Mouse (Mus musculus): Measurements from ENCODE around the gene Pde3a.

Gene Pde3a

GRCm38 (mm10) chr6:141404649-141405048, 155.6 kb downstream of the Pde3a start:
- in situ Hi-C loops (cut with MseI, MboI): no loop called here

GRCm38 (mm10) chr6:141405496-141405895, 156.4 kb downstream of the Pde3a start:
- in situ Hi-C loops (cut with MseI, MboI): no loop called here

- in situ Hi-C loops (cut with MseI, MboI): no loop called here
Observed at GRCm38 (mm10) chr6:141408758-141409157, 159.7 kb downstream of the Pde3a start.

- in situ Hi-C loops (cut with MseI, MboI): no loop called here
Observed at GRCm38 (mm10) chr6:141410836-141411235, 161.8 kb downstream of the Pde3a start.

GRCm38 (mm10) chr6:141425114-141425513, 176.0 kb downstream of the Pde3a start:
- in situ Hi-C loops (cut with MseI, MboI): no loop called here

GRCm38 (mm10) chr6:141428587-141428986, 179.5 kb downstream of the Pde3a start:
- in situ Hi-C loops (cut with MseI, MboI): no loop called here

GRCm38 (mm10) chr6:141430134-141430533, 181.1 kb downstream of the Pde3a start:
- in situ Hi-C loops (cut with MseI, MboI): no loop called here

GRCm38 (mm10) chr6:141432271-141432974, 183.4 kb downstream of the Pde3a start:
- in situ Hi-C loops (cut with MseI, MboI): no loop called here

GRCm38 (mm10) chr6:141433917-141434756, 185.1 kb downstream of the Pde3a start:
- in situ Hi-C loops (cut with MseI, MboI): no loop called here

GRCm38 (mm10) chr6:141435160-141435559, 186.1 kb downstream of the Pde3a start:
- in situ Hi-C loops (cut with MseI, MboI): no loop called here

GRCm38 (mm10) chr6:141439965-141440364, 190.9 kb downstream of the Pde3a start:
- in situ Hi-C loops (cut with MseI, MboI): no loop called here

- in situ Hi-C loops (cut with MseI, MboI): no loop called here
Observed at GRCm38 (mm10) chr6:141447547-141447946, 198.5 kb downstream of the Pde3a start.

- in situ Hi-C loops (cut with MseI, MboI): no loop called here
Observed at GRCm38 (mm10) chr6:141448886-141449285, 199.8 kb downstream of the Pde3a start.

- in situ Hi-C loops (cut with MseI, MboI): no loop called here
Observed at GRCm38 (mm10) chr6:141455335-141455734, 206.3 kb downstream of the Pde3a start.

GRCm38 (mm10) chr6:141456591-141456990, 207.5 kb downstream of the Pde3a start:
- in situ Hi-C loops (cut with MseI, MboI): no loop called here

- in situ Hi-C loops (cut with MseI, MboI): no loop called here
Observed at GRCm38 (mm10) chr6:141470251-141470650, 221.2 kb downstream of the Pde3a start.

GRCm38 (mm10) chr6:141474223-141474622, 225.2 kb downstream of the Pde3a start:
- in situ Hi-C loops (cut with MseI, MboI): no loop called here

- in situ Hi-C loops (cut with MseI, MboI): no loop called here
Observed at GRCm38 (mm10) chr6:141474696-141475095, 225.6 kb downstream of the Pde3a start.

GRCm38 (mm10) chr6:141485302-141486021, 236.4 kb downstream of the Pde3a start:
- in situ Hi-C loops (cut with MseI, MboI): loop anchor here (10.0 kb wide), 1 partner anchor 309 kb away; no protein-coding TSS in a partner anchor

GRCm38 (mm10) chr6:141487266-141487665, 238.2 kb downstream of the Pde3a start:
- in situ Hi-C loops (cut with MseI, MboI): loop anchor here (10.0 kb wide), 1 partner anchor 308 kb away; no protein-coding TSS in a partner anchor

- in situ Hi-C loops (cut with MseI, MboI): loop anchor here (10.0 kb wide), 1 partner anchor 306 kb away; no protein-coding TSS in a partner anchor
Observed at GRCm38 (mm10) chr6:141488619-141489018, 239.6 kb downstream of the Pde3a start.

GRCm38 (mm10) chr6:141494909-141495308, 245.8 kb downstream of the Pde3a start:
- in situ Hi-C loops (cut with MseI, MboI): no loop called here
